Mouse (Mus musculus) left cerebral cortex, postnatal 4 days (tissue): ENCODE measurements around the gene Eif2b5. TPM values are rescaled to one million over a fixed set of nuclear protein-coding genes. Genes with fewer than 3 reads are reported as not detected.
"Not testable (repeated sequence)": the region's sequence is repeated elsewhere in the genome, so short reads cannot be mapped to it uniquely, and the experiment has no call there.

Experiments
- DNase-seq: peaks from one replicate; pipeline ENCODE4 v3.0.0-alpha.2; 2022
- intact Hi-C: fragments of 180-260 bp; cut with DNase I; formaldehyde crosslinking; loops from one replicate; pipeline ENCODE4 v1.15.1; 2025
- total RNA-seq, 2 experiments: library from RNA; stranded (reverse); gene quantifications; 2 replicates each; pipeline ENCODE4 v1.2.3; 2021

Eif2b5 gene
- total RNA-seq, 2 experiments from 2014 or later, result 66.8 to 67.8 TPM

DNA sequence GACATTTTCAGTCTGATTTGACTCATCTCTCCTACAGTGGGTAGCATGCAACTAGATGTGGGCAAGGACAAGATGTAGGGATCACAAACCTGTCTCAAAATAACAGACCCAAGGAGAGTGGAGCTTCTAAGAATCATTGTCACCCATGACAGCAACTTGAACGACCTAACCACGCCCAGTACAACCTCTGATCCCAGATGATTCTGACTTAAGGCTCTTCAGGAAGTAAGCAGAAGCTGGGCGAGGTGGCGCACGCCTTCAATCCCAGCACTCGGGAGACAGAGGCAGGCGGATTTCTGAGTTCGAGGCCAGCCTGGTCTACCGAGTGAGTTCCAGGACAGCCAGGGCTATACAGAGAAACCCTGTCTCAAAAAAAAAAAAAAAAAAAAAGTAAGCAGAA, 9.9 kb upstream of the Eif2b5 start:
- intact Hi-C loops, DNase-seq: not testable (repeated sequence)

DNA sequence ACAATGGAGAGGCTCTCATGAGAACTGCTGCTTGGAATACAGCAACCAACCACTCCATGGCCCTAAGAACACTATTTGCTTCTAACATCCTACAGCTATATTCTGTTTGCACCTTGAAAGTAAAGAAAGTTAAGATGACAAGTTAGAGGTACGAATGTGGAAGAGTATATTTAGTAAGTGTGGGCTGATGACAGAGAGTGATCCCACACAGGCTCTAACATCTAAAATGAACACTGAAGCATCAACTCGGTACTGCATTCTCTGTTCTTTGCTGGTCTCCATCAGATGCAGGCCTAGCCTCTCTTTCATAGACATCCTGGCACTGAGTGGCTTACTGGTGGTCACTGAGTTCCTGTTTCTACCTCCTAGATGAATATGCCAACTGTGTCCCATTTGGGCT, 9.4 kb upstream of the Eif2b5 start:
- DNase-seq, result no peak
- intact Hi-C loops, result no loop called here

DNA sequence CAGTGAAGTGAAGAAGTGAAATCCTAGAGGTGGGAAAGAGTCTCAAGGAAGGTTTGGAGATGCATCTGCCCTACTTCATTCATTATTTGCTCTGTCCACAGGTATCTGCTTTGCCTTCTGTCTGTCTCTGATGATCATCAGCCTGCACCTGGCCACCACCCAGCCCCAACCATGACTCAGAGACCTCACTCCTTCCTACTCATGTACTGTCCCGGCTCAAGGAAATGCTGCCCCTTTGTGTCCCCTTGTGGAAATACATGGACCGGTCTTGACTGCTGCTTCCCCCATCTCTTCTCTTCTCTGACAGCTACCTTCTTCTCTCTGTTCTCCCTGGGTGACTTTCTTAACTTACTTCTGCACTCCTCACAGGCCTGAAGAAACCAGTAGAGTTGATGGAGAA, 8.0 kb upstream of the Eif2b5 start:
- intact Hi-C loops, result no loop called here
- no peak for DNase-seq

DNA sequence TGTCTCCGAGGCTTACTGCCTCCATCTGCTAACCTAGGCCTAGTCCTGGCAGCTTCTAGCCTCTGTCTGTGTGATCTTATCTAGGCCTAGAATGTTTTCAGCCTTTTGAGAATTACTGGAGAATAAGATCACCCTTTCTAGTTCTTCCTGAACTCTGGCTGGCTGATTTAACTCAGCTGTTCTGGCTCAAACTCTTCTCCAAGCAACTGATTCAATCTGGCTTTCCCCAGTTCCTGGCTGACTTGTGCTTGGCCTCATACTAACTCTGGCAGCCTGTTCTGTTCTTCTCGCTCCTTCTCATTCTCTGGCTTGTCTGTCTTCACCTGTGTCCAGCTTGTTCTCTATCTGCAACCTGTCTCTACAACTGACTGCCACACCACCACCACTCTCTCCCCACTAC, 7.3 kb upstream of the Eif2b5 start:
- DNase-seq, result no peak
- intact Hi-C loops, result no loop called here

DNA sequence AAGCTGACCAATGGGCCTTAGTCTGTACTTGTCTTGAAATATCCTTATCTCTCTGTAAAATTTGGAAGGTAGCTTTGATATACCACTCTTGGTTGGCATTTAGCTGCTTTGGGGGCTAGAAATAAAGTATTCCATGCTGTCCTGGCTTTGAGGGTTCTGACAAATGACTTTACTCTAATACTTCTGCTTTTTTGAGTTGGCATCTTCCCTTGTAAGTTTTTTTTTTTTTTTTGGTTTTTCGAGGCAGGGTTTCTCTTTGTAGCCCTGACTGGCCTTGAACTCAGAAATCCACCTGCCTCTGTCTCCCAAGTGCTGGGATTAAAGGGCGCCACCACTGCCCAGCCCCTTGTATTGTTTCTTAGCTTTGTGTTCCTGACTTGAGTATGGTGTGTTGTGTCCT, 5.2 kb upstream of the Eif2b5 start:
- DNase-seq, result no peak
- intact Hi-C loops, result no loop called here

DNA sequence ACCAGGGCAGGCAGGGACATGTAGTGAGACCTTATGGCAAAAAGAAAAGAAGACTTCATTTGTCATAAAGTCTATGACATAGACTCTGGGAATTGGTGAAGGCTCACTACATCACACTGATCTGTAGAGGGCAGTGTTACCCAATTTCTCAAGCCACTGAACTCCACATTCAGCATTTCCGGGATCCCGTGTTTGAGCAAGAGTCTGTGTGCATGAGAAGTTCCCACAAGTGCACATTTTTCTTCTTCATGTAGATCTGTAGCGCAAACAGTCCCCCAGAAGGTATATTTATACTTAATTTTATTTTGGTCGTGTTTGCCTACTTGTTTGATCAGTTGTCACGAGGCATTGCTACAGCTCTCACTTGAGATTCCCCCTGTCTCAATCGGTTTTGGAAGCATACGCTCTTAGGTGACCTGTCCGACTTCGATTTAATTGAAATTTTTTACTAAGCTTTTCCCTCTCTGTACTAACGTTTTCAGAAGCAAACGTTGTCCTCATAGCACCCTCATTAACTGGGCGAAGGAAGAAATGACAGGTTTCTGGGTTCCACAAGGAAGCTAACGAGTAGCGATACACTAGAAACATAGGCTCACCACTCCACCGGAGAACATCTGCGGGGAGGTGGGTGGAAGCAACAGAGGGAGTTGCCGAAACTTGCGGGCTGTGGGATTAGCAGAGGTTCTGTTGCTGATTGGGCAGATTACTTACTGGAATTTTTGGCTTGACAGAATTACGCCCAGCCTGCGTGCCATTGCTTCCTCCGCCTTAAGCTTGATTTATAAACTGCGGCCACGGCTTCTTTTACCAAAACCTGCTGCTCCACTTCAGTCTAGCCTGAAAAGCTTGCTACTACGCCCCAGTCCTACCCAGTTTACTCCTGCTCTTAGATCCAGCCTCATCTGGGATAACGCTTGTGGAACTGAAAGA, 1.7 kb upstream of the Eif2b5 start:
- DNase-seq, result peak; percentile 41
- intact Hi-C loops, result no loop called here

DNA sequence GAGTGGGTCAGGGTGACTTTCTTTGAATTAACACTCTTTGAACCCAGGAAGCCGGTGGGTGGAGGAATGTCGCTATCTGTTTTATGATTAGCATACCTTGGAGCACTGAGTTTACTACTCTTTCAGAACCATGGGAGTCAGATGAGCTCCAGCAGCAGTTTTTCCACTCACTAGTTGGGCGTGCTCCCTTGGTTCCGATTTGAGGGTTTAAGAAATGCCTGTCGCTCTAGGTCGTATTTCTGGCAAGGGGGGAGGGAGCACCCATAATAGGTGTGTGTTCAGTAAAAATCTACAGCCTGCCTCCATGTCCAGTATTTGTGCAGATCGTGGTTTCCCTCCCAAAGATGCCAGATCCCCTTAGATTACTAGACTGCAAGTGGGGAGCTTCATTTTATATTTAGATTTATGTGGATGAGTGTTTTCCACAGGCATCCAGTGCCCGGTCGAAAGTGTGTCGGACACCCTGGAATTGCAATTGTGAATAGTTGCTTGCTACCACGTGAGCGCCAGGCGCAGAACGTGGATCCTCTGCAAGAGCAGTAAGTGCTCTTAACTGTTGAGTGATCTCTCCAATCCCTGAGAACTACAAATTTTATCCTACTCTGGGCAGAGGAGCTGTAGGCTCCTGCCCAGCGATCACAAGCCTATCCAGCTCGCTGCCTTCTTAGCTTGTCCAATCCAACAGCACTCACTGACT, 489 bp upstream of the Eif2b5 start:
- no peak for DNase-seq
- intact Hi-C loops, result no loop called here

DNA sequence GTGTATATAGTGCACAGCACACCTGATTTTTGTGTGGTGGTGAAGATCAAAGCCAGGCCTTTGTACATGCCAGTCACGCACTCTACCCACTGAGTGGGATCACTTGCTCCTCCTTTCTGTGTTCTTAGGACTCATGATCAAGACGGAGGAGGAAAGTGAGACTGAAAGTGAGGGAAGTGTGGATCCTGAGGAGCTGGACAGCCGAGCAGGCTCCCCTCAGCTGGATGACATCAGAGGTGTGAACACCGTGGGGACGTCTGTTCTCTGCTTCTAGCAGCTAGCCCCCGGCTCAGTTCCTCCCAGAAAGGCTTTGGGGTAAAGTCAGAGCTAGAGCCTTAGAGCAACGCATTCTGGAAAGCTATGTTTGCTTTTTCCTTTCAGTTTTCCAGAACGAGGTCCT, 7.4 kb downstream of the Eif2b5 start:
- DNase-seq, result no peak
- intact Hi-C loops, result loop anchor here (5.0 kb wide), 1 partner anchor 131 kb away; no protein-coding TSS in a partner anchor

DNA sequence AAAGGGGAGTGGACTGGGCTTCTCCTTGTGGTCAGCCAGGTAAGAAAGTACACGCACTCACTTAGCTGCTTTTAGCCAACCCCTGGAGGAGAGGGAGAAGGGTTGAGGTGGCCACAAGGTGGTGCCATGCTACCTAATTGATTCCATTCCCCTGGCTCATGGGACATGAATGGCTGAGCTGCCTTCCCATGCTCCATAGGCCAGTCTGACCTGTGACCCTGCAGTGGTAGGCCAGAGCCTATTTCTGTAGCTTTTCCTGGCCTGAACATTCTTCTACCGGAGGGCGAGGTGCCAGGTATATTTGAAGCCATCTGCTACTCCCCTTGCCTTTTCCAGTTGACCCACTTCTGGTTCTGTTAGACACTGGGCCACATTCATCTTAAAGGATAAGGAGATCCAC, 10.7 kb downstream of the Eif2b5 start:
- DNase-seq, result peak; percentile 38
- intact Hi-C loops, result loop anchor here (5.0 kb wide), 1 partner anchor 128 kb away; no protein-coding TSS in a partner anchor

DNA sequence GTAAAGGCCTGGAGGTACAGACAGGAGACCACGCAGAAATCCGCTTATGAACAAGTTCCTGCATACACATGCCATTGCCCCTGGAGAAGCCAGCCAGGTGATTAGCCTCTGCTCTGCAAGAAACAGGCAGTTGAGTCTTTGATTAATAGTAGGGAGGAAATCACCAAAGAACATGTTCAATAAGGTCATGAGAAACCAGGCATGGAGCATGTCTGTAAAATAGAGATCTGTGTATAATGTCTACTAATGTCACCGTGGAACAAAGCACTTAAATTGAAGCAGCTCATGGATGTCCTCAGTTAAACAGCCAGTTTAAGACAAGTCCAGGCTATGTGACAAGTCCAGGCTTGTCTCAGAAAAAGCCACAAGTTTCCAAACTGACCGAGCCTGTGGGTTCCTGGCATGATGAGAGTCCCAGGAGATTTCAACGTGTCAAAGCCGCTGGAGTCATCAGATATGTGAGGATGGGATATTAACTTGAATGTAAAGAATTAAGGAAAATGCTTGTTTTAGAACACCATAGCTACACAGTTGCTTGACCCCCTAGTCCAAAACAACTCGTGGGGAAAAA, 12.7 kb downstream of the Eif2b5 start:
- intact Hi-C loops, result no loop called here
- no peak for DNase-seq

DNA sequence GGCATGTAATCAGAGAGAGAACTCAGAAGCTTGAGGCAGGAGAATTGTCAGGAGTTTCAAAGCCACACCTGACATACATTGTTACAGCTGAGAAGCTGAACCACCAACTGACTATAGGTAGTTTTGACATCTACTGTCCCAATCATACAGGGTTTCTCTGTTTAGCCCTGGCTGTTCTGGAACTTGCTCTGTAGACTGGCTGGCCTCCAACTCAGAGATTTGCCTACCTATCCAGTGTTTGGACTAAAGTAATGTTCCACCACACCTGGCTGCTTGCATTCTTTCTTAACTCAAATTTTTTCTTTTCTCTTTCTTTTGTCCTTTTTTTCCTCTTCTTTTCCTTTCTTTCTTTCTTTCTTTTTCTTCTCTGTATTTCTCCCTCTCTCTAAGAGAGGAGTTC, 17.4 kb downstream of the Eif2b5 start:
- intact Hi-C loops, result no loop called here
- no peak for DNase-seq

DNA sequence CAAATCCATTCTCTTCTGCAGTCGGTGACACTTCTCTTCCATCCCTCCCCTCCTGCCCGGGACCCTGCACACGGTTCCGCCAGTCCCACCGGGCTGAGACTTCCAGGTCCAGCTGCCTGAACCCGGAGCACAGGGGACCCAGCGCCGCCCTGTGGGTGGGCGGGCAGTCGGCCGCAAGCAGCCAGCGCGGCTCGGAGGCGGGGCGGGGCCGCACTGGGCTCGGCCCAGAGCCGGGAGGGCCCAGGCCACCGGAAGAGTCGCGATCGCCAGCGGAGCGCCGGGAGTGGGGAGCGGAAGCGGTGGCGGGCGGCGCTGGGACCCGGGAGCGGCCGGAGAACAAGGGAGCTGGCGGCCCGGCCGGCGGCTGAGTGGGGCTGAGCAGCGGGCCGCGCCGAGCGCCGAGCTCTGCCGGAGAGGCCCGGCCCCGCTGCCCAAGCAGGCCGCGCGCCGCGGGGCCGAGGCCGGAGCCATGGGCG, 18.1 kb downstream of the Eif2b5 start, which contains the start of gene Dvl3:
Gene Dvl3, plus strand, starts transcription at position 257 of the 476 bp plus-strand sequence.
- peak; percentile 91 for DNase-seq
- intact Hi-C loops, result no loop called here

DNA sequence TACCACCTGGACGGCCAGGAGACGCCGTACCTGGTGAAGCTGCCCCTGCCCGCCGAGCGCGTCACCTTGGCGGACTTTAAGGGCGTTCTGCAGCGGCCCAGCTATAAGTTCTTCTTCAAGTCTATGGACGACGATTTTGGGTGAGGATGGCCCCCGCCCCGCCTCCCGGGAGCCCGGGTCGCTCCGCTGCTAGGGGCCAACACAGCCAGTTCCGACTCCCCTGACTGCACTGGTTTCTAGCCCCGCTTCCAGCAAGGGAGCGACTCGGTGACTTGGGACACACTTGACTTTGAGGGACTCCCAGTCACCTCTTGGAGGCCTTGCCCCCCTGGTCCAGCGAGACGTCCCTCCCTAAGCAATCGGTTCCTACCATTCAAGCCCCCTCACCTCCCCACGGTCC, 18.6 kb downstream of the Eif2b5 start:
- DNase-seq, result peak; percentile 38
- intact Hi-C loops, result no loop called here

DNA sequence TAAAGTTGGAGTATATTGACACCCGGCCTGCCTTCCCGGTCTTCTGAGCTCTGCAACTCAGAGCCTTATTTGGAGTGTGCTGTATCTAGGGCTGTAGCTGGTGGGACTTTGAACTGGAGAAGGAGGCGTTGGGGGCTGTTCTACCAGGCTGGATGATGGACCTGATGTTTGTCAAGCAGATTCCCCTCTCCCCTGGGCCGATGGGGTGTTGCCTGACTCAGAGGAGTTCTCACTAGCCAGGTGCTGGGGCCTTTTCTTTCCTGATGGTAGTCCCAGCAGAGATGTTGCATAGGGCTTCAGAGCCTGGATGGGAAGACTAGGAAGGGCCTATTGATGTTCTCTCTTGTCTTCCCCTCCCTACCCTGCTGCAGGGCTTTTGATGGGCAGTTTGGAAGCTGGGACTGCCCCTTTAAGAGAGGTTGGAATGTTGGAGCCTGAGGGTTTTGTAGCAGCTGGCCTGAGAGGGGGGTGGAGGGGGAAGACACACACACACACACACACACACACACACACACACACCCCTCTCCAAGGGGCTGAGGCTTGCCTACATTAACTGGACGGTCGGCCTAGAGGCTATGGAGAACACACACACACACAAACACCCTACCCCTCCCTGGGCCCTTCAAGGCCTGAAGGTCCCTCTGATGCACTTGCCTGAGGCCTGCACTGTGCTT, 19.2 kb downstream of the Eif2b5 start:
- DNase-seq, result peak; percentile 73
- intact Hi-C loops, result no loop called here

DNA sequence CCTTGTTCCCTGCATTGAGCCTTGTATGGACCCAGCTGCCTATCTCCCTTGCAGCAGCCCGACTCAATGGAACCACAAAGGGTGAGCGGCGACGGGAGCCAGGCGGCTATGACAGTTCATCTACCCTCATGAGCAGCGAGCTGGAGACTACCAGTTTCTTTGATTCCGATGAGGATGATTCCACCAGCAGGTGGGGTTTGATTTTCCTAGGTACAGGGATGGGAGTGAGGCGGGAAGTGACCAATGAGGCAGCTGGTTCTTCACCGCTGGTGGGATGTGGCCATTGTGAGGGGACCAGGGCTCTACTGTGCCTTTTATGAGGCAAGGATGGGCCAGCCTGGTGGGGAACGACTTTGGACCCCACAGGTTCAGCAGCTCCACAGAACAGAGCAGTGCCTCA, 25.3 kb downstream of the Eif2b5 start:
- intact Hi-C loops, result no loop called here
- DNase-seq, result no peak

DNA sequence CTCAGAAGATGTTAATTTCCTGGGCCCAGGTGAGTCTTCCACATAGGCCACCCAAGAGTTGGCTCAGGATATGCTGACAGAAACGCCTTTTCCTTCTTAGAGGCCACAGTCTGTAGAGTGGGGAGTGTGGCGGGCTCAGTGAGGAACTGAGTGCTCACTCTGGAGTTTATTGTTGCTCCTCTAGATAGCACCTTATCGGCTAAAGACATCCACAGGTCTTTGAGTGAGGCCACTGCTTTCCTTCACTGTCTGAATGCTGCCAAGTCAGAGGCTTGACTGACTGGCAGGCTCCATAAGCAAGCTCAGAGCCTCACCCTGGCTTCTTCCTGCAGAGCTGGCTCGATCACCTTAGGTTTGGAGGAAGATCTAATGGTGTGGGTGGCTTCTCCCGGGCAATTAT, 30.2 kb downstream of the Eif2b5 start:
- intact Hi-C loops, result no loop called here
- DNase-seq, result no peak

DNA sequence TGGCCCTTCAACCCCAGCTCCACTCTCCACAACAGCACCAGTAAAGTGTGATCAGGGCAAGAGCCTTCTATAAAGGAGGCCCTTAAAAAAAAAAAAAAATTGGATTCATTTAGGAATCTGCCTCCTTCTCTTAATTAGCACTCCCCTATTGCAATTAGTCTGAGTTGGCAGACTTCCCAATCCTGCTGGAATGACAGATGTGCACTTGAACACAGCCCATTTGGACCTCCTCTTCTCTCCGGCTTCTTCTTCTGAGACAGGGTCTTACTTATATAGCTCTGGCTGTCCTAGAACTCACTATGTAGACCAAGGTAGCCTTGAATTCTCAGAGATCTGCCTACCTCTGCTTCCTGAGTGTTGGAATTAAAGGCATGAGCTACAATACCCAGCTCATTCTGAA, 30.8 kb downstream of the Eif2b5 start:
- intact Hi-C loops, result no loop called here
- DNase-seq, result peak; percentile 28

DNA sequence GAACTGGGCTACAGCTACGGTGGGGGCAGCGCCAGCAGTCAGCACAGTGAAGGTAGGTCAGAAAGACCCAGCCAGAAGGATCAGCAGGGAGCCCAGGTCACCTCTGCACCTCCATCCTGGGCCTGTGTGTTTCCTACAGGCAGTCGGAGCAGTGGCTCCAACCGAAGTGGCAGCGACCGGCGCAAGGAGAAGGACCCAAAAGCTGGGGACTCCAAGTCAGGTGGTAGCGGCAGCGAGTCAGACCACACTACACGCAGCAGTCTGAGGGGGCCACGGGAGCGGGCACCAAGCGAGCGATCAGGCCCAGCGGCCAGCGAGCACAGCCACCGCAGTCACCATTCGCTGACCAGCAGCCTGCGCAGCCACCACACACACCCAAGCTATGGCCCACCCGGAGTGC, 32.3 kb downstream of the Eif2b5 start:
- DNase-seq, result no peak
- intact Hi-C loops, result loop anchor here (10.0 kb wide), 1 partner anchor 114 kb away; no protein-coding TSS in a partner anchor

DNA sequence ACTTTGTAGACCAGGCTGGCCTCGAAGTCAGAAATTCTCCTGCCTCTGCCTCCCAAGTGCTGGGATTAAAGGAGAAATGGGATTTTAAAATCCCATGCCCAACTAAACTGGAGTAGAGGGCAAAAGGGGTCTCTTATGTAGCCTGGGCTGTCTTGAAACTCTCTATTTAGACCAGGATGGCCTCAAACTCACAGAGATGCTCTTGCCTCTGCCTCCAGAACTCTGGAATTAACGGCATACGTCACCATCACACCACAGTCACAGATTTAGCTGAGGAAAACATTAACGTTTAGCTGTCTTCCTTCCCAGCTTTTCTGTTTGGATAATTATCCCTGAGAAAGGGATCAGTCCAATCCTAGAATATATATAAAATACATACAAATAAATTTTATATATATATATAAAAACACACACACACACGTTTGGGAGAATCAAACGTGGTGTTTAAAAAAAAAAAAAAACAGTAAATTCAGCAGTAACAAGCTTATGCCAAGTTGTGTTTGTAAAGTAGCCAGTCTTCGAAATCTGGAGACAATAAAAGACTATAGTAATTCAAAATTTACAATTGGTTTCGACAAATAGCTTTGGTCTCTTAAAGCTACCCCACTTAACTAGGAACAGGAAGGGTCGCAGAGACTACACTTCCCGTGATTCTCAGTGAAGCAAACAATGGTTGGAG, 36.1 kb downstream of the Eif2b5 start:
- no peak for DNase-seq
- intact Hi-C loops, result loop anchor here (10.0 kb wide), 1 partner anchor 110 kb away; no protein-coding TSS in a partner anchor
